Comparison of ENCODE assay signal across 9 mouse cellular contexts in genomic region chr2:167540477-167541110, GRCm38 (mm10). TPM values are rescaled to one million over a fixed set of nuclear protein-coding genes. Genes with fewer than 3 reads are reported as not detected.
DNase-seq lines count a peak whose midpoint lies in the region; ATAC-seq and TF ChIP-seq lines count a peak whose summit lies in the region.
"Had no signal": no experiment of that assay in that cellular context is flagged by ENCODE, and none has a peak within 500 bp of the region (broad histone marks: within the 10 kb centered on the region; RNA-seq: fewer than 3 reads in every experiment).

No protein-coding gene starts in this region.

- no peak overlapping the region for H3K9ac ChIP-seq in midbrain, embryonic 15.5 days
- no peak overlapping the region for H3K9ac ChIP-seq in liver, embryonic 15.5 days
- peak overlapping the region; percentile 27 for H3K9ac ChIP-seq in stomach, postnatal 0 days (ENCODE audit: low read length)

- WGBS in midbrain, embryonic 10.5 days = 4% methylated on average over 12 of the region's 12 CpGs
- WGBS in midbrain, embryonic 15.5 days = 18% methylated on average over 12 of the region's 12 CpGs
- WGBS in liver, embryonic 15.5 days (ENCODE audit: insufficient replicate concordance) = 38% methylated on average over 12 of the region's 12 CpGs
- 48% methylated on average over 12 of the region's 12 CpGs for WGBS in stomach, postnatal 0 days

- H3K27me3 ChIP-seq in midbrain, embryonic 10.5 days (ENCODE audit: low read depth, poor library complexity, severe bottlenecking) = peaks cover 77% of the 10 kb centered on the region
- H3K27me3 ChIP-seq in midbrain, embryonic 15.5 days (replicated peaks) = peaks cover 46% of the 10 kb centered on the region
- H3K27me3 ChIP-seq in liver, embryonic 15.5 days = peaks cover 60% of the 10 kb centered on the region
- H3K27me3 ChIP-seq in stomach, postnatal 0 days (ENCODE audit: control insufficient read depth, insufficient read depth, low read length) = no peaks in the 10 kb centered on the region

- no peak overlapping the region; the same call in 1 of the 2 replicates for H3K4me2 ChIP-seq in midbrain, embryonic 15.5 days
- peak overlapping the region; percentile 69 for H3K4me2 ChIP-seq in liver, embryonic 15.5 days
- peak overlapping the region; percentile 73 for H3K4me2 ChIP-seq in stomach, postnatal 0 days (replicated peaks; ENCODE audit: low read depth)

- H3K9me3 ChIP-seq in midbrain, embryonic 10.5 days (replicated peaks) = no peaks in the 10 kb centered on the region
- no peaks in the 10 kb centered on the region for H3K9me3 ChIP-seq in midbrain, embryonic 15.5 days
- H3K9me3 ChIP-seq in liver, embryonic 15.5 days (replicated peaks) = no peaks in the 10 kb centered on the region
- H3K9me3 ChIP-seq in stomach, postnatal 0 days (ENCODE audit: control insufficient read depth, low read length) = no peaks in the 10 kb centered on the region

- no peak for TF ChIP-seq EP300 in stomach, postnatal 0 days (optimal IDR thresholded peaks at IDR 0.05)

- TF ChIP-seq CTCF in stomach, postnatal 0 days (IDR thresholded peaks at IDR 0.05; ENCODE audit: low read depth) = no peak

- H3K4me3 ChIP-seq in midbrain, embryonic 10.5 days = peak overlapping the region; percentile 42
- H3K4me3 ChIP-seq in midbrain, embryonic 15.5 days = no peak overlapping the region
- H3K4me3 ChIP-seq in liver, embryonic 15.5 days (replicated peaks) = no peak overlapping the region
- peak overlapping the region; percentile 51 for H3K4me3 ChIP-seq in stomach, postnatal 0 days (ENCODE audit: low read depth, low read length)

- peak; percentile 43 for DNase-seq in embryo, embryonic 10 days (ENCODE audit: low spot score)
- no peak for DNase-seq in embryo, embryonic 11 days
- no peak for DNase-seq in midbrain, embryonic 10.5 days (ENCODE audit: low spot score)
- DNase-seq in stomach, postnatal 0 days (ENCODE audit: low spot score) = no peak
- no peak for DNase-seq in layer of hippocampus, adult 9-10 months (ENCODE audit: low spot score)
- DNase-seq: gastrocnemius, postnatal 25 days had no signal

- H3K27ac ChIP-seq in midbrain, embryonic 10.5 days (replicated peaks) = peak overlapping the region; percentile 63
- no peak overlapping the region for H3K27ac ChIP-seq in midbrain, embryonic 15.5 days
- no peak overlapping the region for H3K27ac ChIP-seq in liver, embryonic 15.5 days (replicated peaks)
- H3K27ac ChIP-seq in stomach, postnatal 0 days (replicated peaks) = peak overlapping the region; percentile 58

- no peaks in the 10 kb centered on the region for H3K36me3 ChIP-seq in midbrain, embryonic 10.5 days
- no peaks in the 10 kb centered on the region for H3K36me3 ChIP-seq in midbrain, embryonic 15.5 days (replicated peaks)
- H3K36me3 ChIP-seq in liver, embryonic 15.5 days (replicated peaks) = no peaks in the 10 kb centered on the region
- no peaks in the 10 kb centered on the region for H3K36me3 ChIP-seq in stomach, postnatal 0 days (ENCODE audit: control insufficient read depth, insufficient read depth, low read length)

- ATAC-seq in midbrain, embryonic 15.5 days (replicated peaks) = no peak
- ATAC-seq in liver, embryonic 15.5 days (ENCODE audit: insufficient read depth) = no peak
- ATAC-seq in stomach, postnatal 0 days (ENCODE audit: low FRiP score, low TSS enrichment) = no peak
- no peak for ATAC-seq in erythroblast, adult 5-6 weeks (replicated peaks; ENCODE audit: low FRiP score, poor library complexity, severe bottlenecking)

- peaks cover 73% of the 10 kb centered on the region for H3K4me1 ChIP-seq in midbrain, embryonic 10.5 days
- H3K4me1 ChIP-seq in midbrain, embryonic 15.5 days = peaks cover 25% of the 10 kb centered on the region
- peaks cover 57% of the 10 kb centered on the region for H3K4me1 ChIP-seq in liver, embryonic 15.5 days (replicated peaks)
- peaks cover 5% of the 10 kb centered on the region for H3K4me1 ChIP-seq in stomach, postnatal 0 days (replicated peaks; ENCODE audit: control insufficient read depth, insufficient read depth)

RNA-seq across cellular contexts. Expression of gene Snai1, which starts 2.6 kb away (rescaled TPM):
- 30.0 and 36.1 TPM in 2 replicates for polyA plus RNA-seq in midbrain, embryonic 10.5 days (2016; fragmentation: Nextera tagmentation; extraction: Ambion mirVana)
- 5.1 and 6.4 TPM in 2 replicates for polyA plus RNA-seq in midbrain, embryonic 15.5 days (2015; fragmentation: Nextera tagmentation; extraction: Ambion mirVana)
- polyA plus RNA-seq in liver, embryonic 15.5 days (2015; fragmentation: Nextera tagmentation; extraction: Ambion mirVana) = 1.6 and 1.9 TPM in 2 replicates
- 6.9 and 8.3 TPM in 2 replicates for polyA plus RNA-seq in stomach, postnatal 0 days (2015; fragmentation: Nextera tagmentation; extraction: Ambion mirVana)
- total RNA-seq in erythroblast, adult 5-6 weeks (2015; ENCODE audit: low replicate concordance) = not detected in 2 replicates
- total RNA-seq in erythroblast, adult 5-6 weeks (2017; ENCODE audit: low replicate concordance) = 0.70 TPM in 1 of 2 replicates, not detected in the other

RNA-seq across cellular contexts. Expression of gene Spata2, which starts 47.9 kb away (rescaled TPM):
- 19.1 and 23.5 TPM in 2 replicates for polyA plus RNA-seq in midbrain, embryonic 10.5 days (2016; fragmentation: Nextera tagmentation; extraction: Ambion mirVana)
- 34.3 and 34.7 TPM in 2 replicates for polyA plus RNA-seq in midbrain, embryonic 15.5 days (2015; fragmentation: Nextera tagmentation; extraction: Ambion mirVana)
- 8.1 and 8.3 TPM in 2 replicates for polyA plus RNA-seq in liver, embryonic 15.5 days (2015; fragmentation: Nextera tagmentation; extraction: Ambion mirVana)
- 9.4 and 11.3 TPM in 2 replicates for polyA plus RNA-seq in stomach, postnatal 0 days (2015; fragmentation: Nextera tagmentation; extraction: Ambion mirVana)
- total RNA-seq in erythroblast, adult 5-6 weeks (2015; ENCODE audit: low replicate concordance) = 6.1 and 9.4 TPM in 2 replicates
- total RNA-seq in erythroblast, adult 5-6 weeks (2017; ENCODE audit: low replicate concordance) = 6.3 and 7.6 TPM in 2 replicates

RNA-seq across cellular contexts. Expression of gene Rnf114, which starts 48.1 kb away (rescaled TPM):
- polyA plus RNA-seq in midbrain, embryonic 10.5 days (2016; fragmentation: Nextera tagmentation; extraction: Ambion mirVana) = 139 and 154 TPM in 2 replicates
- polyA plus RNA-seq in midbrain, embryonic 15.5 days (2015; fragmentation: Nextera tagmentation; extraction: Ambion mirVana) = 131 and 140 TPM in 2 replicates
- polyA plus RNA-seq in liver, embryonic 15.5 days (2015; fragmentation: Nextera tagmentation; extraction: Ambion mirVana) = 35.3 and 38.2 TPM in 2 replicates
- polyA plus RNA-seq in stomach, postnatal 0 days (2015; fragmentation: Nextera tagmentation; extraction: Ambion mirVana) = 44.6 and 47.6 TPM in 2 replicates
- 39.6 and 41.6 TPM in 2 replicates for total RNA-seq in erythroblast, adult 5-6 weeks (2015; ENCODE audit: low replicate concordance)
- 32.3 and 41.5 TPM in 2 replicates for total RNA-seq in erythroblast, adult 5-6 weeks (2017; ENCODE audit: low replicate concordance)

Comparison
In these comparisons a context has a peak if more than half of its experiments do, and no peak if none do; other contexts are left out.
1. H3K27ac ChIP-seq: peak in midbrain, embryonic 10.5 days (single experiment) and stomach, postnatal 0 days (single experiment); none in midbrain, embryonic 15.5 days (single experiment) and liver, embryonic 15.5 days (single experiment).
2. H3K4me3 ChIP-seq: peak in midbrain, embryonic 10.5 days (single experiment) and stomach, postnatal 0 days (single experiment); none in midbrain, embryonic 15.5 days (single experiment) and liver, embryonic 15.5 days (single experiment).